Mouse (Mus musculus) erythroid progenitor cell, adult 5-6 weeks (primary cell): ENCODE results near the gene Gm6592. TPM values are rescaled to one million over a fixed set of nuclear protein-coding genes. Genes with fewer than 3 reads are reported as not detected.
"Not testable (repeated sequence)": the region's sequence is repeated elsewhere in the genome, so short reads cannot be mapped to it uniquely, and the experiment has no call there.

Experiments
- ATAC-seq: replicated peaks from 2 replicates; pipeline ENCODE4 v1.8.0; 2016; ENCODE audit warnings: moderate number of reproducible peaks, mild to moderate bottlenecking, moderate TSS enrichment, inconsistent platforms; ENCODE audit not compliant: poor library complexity, low FRiP score, severe bottlenecking
- total RNA-seq, 2 experiments: library from RNA; stranded (forward) in 1 of 2; stranded (reverse) in 1 of 2; fragments of 150-400 nt in 1 of 2; fragments of 186-747, 209-891 nt in 1 of 2; gene quantifications; 2 replicates each; pipeline versions ENCODE4 v1.2.3 to v1.2.4; 2015 to 2017; ENCODE audit warnings: low replicate concordance in 2 of 2

The Gm6592 gene
- total RNA-seq (2015; ENCODE audit: low replicate concordance) (not detected in 2 replicates), total RNA-seq (2017; ENCODE audit: low replicate concordance) (not detected in 2 replicates)

DNA sequence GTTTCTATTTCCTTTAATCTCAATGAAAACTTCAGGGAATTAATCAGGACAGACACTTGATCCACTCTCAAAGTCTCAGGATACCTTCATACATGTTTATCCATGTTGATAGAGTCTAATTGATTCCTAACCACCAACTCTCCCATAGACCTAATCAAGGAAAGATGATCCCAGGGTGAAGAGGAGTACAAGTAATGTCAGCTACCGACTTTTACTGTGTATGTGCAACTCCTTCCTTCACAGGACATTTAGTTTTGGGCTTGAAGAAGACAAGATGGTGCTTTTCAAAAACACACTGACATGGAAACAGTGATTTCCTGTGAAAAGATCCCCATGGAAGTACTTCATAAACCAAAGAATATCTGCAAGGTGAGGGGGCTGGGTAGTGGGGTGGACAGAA is at the start of gene Gm6592:
Gm6592 (plus strand) TSS at position 301 of the 400 bp plus-strand sequence.
- ATAC-seq = no peak

DNA sequence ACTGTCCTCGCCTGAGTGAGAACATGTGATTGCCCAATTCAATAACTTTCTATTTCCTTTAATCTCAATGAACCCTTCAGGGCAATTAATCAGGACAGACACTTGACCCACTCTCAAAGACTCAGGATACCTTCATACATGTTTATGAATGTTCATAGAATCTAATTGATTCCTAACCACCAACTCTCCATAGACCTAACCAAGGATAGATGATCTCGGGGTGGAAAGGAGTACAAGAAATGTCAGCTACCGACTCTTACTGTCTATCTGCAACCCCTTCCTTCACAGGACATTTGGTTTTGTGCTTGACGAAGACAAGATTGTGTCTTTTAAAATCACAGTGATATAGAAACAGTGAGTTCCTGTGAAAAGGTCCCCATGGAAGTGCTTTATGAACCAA is 40.4 kb upstream of the Gm6592 start, which contains the start of gene Ssxb5:
Ssxb5 (plus strand) TSS at position 301 of the 400 bp plus-strand sequence.
- not testable (repeated sequence) for ATAC-seq

DNA sequence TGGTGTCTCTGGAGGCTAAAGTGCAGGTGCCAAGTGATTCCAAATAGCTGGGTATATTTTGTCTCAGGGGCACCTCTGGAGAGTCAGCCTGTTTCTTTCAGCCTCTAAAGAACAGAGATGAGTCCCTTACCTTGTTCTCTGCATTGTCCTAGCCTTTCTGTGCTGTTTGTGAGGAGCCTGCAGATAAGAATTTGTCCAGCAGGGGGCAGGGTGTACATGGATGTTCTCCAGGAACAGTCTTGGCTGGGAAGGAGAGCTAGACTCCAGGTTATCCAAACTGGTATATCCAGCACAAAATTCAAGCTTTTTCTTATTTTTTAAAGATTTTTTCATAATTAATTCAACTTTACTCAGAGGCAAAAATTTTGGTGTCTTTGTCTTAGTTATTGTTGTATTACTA is 11.8 kb upstream of the Gm6592 start:
- ATAC-seq = no peak

DNA sequence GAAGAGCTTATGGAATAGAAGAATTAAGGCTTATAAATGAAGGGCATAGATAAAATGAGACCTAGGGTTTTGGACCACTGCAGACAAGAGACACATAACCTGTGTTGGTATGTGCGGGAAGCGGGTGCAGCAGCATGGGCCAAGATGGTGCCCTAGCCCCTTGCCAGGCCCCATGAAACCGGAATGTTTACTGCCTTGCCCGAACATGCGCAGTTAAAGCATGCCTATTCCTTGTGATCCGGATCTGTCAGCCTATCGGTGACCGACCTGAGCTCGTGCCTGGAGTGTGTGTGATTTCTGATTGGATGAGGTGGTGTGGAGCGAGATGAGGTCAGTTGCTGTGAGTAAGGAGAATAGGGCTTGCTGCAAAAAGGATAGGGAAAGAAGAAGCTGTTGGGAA is 8.7 kb downstream of the Gm6592 start:
- no peak for ATAC-seq

DNA sequence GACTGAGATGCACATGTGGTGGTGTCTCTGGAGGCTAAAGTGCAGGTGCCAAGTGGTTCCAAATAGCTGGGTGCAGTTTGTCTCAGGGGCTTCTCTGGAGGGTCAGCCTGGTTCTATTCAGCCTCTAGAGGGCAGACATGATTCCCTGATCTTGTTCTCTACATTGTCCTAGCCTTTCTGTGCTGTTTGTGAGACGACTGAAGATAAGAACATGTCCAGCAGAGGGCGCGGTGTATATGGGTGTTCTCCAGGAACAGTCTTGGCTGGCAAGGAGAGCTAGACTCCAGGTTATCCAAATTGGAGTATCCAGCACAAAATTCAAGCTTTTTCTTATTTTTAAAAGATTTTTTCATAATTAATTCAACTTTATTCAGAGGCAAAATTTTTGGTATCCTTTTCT is 20.5 kb downstream of the Gm6592 start:
- not testable (repeated sequence) for ATAC-seq

DNA sequence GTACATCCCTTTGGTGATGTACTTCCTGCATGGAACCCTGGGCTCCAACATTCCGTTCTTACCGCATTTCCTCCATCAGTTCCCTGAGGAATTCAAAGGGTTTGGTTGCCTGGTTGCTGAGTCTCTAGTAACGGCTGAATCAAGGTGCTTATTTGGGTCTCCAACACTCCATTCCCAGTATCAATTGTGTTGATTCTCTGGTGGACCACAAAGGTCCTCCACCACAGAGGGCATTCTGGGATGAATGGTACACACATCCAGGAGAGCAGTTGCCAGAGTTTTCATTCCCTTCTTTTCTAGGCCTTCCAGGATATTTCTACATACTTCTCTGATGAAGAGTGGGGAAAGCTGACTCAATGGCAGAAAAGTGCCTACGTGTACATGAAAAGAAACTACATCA is 30.2 kb downstream of the Gm6592 start, which contains the start of gene Gm5751:
Gm5751 (plus strand) TSS at position 301 of the 400 bp plus-strand sequence.
- not testable (repeated sequence) for ATAC-seq

DNA sequence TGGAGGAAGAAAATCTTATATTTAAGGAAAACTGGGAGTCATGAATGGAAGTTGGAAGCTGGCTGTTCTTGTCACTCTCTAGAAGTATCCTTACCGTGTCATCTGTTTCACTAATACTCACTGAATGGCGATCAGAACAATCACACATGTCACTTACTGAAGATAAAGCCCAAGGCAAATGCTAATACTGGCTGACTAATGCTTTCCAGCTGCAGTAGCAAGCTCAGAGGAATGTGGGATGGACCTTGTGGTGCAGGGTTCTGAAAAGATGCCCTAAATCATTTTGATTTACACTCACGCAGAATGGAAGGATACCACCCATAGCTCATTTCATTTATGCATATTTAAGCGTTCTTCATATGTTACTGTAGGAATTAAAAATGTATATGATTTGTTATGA is 40.5 kb downstream of the Gm6592 start:
- no peak for ATAC-seq

DNA sequence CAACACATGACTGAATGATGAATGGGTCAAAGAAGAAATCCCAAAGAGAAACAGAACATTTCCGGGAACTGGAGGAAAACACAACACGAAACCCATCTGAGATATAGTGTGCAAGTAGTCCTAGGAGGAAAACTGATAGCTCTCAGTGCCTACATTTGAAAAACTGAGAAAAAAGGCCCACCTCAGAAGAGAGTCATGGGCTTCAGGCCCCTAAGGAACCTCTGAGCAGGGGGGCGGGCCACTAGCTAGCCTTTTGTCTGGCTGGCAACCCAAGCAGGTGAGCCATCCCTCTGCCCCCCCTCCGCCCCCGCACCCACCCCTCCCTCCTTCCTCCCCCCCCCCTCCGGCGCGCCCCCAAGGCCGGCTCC is 48.2 kb downstream of the Gm6592 start:
- ATAC-seq = no peak

DNA sequence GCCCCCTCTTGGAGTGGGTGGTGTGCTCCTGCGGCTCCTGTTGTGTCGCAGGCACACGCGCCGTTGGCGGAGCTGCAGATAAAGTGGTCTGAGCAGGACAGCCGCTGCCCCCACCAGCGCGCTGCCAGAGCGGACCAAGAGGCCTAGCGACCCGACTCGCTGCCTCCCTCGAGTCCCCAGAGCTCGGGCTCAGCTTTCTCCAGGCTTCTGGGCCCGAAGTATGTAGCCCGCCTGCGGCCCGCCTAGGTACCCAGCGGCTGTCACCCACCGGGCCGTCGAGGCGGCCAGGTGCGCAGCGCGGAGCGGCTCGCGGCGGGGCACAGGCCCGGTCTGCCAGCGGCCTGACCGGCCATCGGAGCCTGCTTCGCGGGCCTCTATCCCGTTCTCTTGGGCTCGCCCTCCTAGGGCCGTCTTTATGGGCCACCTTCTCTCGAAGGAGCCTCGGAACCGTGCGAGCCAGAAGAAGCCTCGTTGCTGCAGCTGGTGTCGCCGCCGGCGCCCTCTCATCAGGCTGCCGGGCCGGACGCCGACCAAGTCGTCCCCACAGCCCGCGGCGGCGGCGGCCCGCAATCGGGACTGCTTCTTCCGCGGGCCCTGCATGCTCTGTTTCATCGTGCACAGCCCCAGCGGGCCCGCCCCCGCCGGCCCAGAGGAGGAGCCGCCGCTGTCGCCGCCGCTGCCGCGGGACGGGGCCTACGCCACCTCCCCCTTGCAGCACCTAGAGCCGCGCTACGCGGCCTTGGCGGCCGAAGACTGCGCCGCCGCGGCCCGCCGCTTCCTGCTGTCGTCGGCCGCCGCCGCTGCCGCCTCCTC is 48.8 kb downstream of the Gm6592 start, which contains the start of gene B630019K06Rik:
B630019K06Rik (plus strand) TSS at position 40 of the 813 bp plus-strand sequence.
- ATAC-seq = no peak

DNA sequence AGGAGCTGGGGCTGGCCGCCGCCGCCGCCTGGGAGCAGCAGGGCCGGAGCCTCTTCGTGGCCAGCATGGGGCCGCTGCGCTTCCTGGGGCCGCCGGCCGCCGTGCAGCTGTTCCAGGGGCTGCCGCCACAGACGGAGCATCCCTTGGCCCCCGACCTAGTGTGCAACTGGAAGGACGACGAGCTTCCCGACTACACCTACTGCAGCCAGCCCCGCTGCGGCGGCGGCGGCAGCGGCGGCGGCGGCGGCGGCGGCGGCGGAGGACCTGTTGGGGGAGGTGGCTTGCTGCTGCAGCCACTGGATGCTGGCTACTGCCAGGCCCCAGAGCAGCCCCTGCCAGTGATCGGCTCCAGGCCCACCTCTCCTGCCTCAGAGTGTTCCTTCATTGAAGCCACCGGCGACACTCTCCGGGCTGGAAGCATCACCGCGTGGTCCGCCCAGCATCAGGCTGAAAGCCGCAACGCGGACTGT is 49.4 kb downstream of the Gm6592 start:
- no peak for ATAC-seq

Other genes with a start within 250 kb of the Gm6592 start
- gene Ssxb8, start 153.2 kb upstream of the Gm6592 start, total RNA-seq (2015; ENCODE audit: low replicate concordance) = not detected in 2 replicates
- not detected in 2 replicates for gene Ssxb8, start 153.2 kb upstream of the Gm6592 start, total RNA-seq (2017; ENCODE audit: low replicate concordance)
- gene Ssx9, start 95.6 kb upstream of the Gm6592 start, total RNA-seq (2015; ENCODE audit: low replicate concordance) = not detected in 2 replicates
- gene Ssx9, start 95.6 kb upstream of the Gm6592 start, total RNA-seq (2017; ENCODE audit: low replicate concordance) = not detected in 2 replicates
- gene Ssxb5, start 40.3 kb upstream of the Gm6592 start, total RNA-seq (2015; ENCODE audit: low replicate concordance) = not detected in 2 replicates
- gene Ssxb5, start 40.3 kb upstream of the Gm6592 start, total RNA-seq (2017; ENCODE audit: low replicate concordance) = not detected in 2 replicates
- not detected in 2 replicates for gene Gm5751, start 30.3 kb downstream of the Gm6592 start, total RNA-seq (2015; ENCODE audit: low replicate concordance)
- not detected in 2 replicates for gene Gm5751, start 30.3 kb downstream of the Gm6592 start, total RNA-seq (2017; ENCODE audit: low replicate concordance)
- not detected in 2 replicates for gene B630019K06Rik, start 48.4 kb downstream of the Gm6592 start, total RNA-seq (2015; ENCODE audit: low replicate concordance)
- gene B630019K06Rik, start 48.4 kb downstream of the Gm6592 start, total RNA-seq (2017; ENCODE audit: low replicate concordance) = not detected in 2 replicates
- not detected in 2 replicates for gene Fthl17b, start 119.0 kb downstream of the Gm6592 start, total RNA-seq (2015; ENCODE audit: low replicate concordance)
- not detected in 2 replicates for gene Fthl17b, start 119.0 kb downstream of the Gm6592 start, total RNA-seq (2017; ENCODE audit: low replicate concordance)
- not detected in 2 replicates for gene Fthl17c, start 132.6 kb downstream of the Gm6592 start, total RNA-seq (2015; ENCODE audit: low replicate concordance)
- not detected in 2 replicates for gene Fthl17c, start 132.6 kb downstream of the Gm6592 start, total RNA-seq (2017; ENCODE audit: low replicate concordance)
- gene Fthl17d, start 142.8 kb downstream of the Gm6592 start, total RNA-seq (2015; ENCODE audit: low replicate concordance) = not detected in 2 replicates
- not detected in 2 replicates for gene Fthl17d, start 142.8 kb downstream of the Gm6592 start, total RNA-seq (2017; ENCODE audit: low replicate concordance)
- gene Fthl17e, start 189.5 kb downstream of the Gm6592 start, total RNA-seq (2015; ENCODE audit: low replicate concordance) = not detected in 2 replicates
- not detected in 2 replicates for gene Fthl17e, start 189.5 kb downstream of the Gm6592 start, total RNA-seq (2017; ENCODE audit: low replicate concordance)
- gene Fthl17f, start 219.0 kb downstream of the Gm6592 start, total RNA-seq (2015; ENCODE audit: low replicate concordance) = not detected in 2 replicates
- gene Fthl17f, start 219.0 kb downstream of the Gm6592 start, total RNA-seq (2017; ENCODE audit: low replicate concordance) = not detected in 2 replicates